Mouse (Mus musculus) hindbrain, postnatal 0 days (tissue): ENCODE measurements around the gene 4930503B20Rik. TPM values are rescaled to one million over a fixed set of nuclear protein-coding genes. Genes with fewer than 3 reads are reported as not detected.

Experiments used
- ATAC-seq: fragments of 200-750 bp; cut with Nextera tagmentation; 2 replicates; pipeline ENCODE4 v1.8.0; 2017; ENCODE audit warnings: mild to moderate bottlenecking, moderate TSS enrichment, moderate library complexity
- DNase-seq: peaks from one replicate; pipeline ENCODE4 v3.0.0-alpha.2; 2015; ENCODE audit warnings: low spot score
- H3K27ac ChIP-seq: fragments of 300-500 bp; sonication (generic); 2 replicates; pipeline ENCODE4 v1.5.1; 2014; ENCODE audit warnings: mild to moderate bottlenecking
- H3K27me3 ChIP-seq: fragments of 300-500 bp; sonication (generic); 2 replicates; pipeline ENCODE4 v1.6.1; 2014; ENCODE audit warnings: low read length, mixed read lengths; ENCODE audit not compliant: insufficient read depth
- H3K36me3 ChIP-seq: fragments of 300-500 bp; sonication (generic); 2 replicates; pipeline ENCODE4 v1.6.1; 2014; ENCODE audit warnings: low read length, mixed read lengths; ENCODE audit not compliant: insufficient read depth
- H3K4me1 ChIP-seq: fragments of 300-500 bp; sonication (generic); 2 replicates; pipeline ENCODE4 v1.6.1; 2014; ENCODE audit warnings: antibody characterized with exemption, low read length, mixed read lengths; ENCODE audit not compliant: insufficient read depth
- H3K4me2 ChIP-seq: fragments of 300-500 bp; sonication (generic); 2 replicates; pipeline ENCODE4 v1.6.1; 2014; ENCODE audit warnings: low read depth, mild to moderate bottlenecking, low read length, moderate library complexity, mixed read lengths
- H3K4me3 ChIP-seq: fragments of 300-500 bp; sonication (generic); 2 replicates; pipeline ENCODE4 v1.5.1; 2014; ENCODE audit warnings: low read length
- H3K9ac ChIP-seq: fragments of 300-500 bp; sonication (generic); replicated peaks from 2 replicates; pipeline ENCODE4 v1.6.1; 2014; ENCODE audit warnings: mild to moderate bottlenecking, low read length, moderate library complexity, mixed read lengths
- H3K9me3 ChIP-seq: fragments of 300-500 bp; sonication (generic); 2 replicates; pipeline ENCODE4 v1.6.1; 2016; ENCODE audit warnings: low read length, mixed read lengths
- CTCF ChIP-seq: IDR thresholded peaks from 2 replicates; pipeline ENCODE4 v1.5.1; 2016; ENCODE audit warnings: antibody characterized with exemption, control low read depth, low read depth
- WGBS: fragments of 180-500 bp; shearing (Covaris S2); extraction: QIAGEN DNeasy Blood & Tissue Kit; methylation state at CpG from one replicate; pipeline ENCODE4 v1.1.7; 2014; 5-methylcytosine and 5-hydroxymethylcytosine counted together
- polyA plus RNA-seq: library from polyadenylated mRNA; unstranded; fragments of >200 nt; fragmentation: Nextera tagmentation; extraction: Ambion mirVana; gene quantifications from 2 replicates; pipeline ENCODE4 v1.2.1, GENCODE M21; 2015
- total RNA-seq: library from RNA; depleted of rRNA; stranded (reverse); fragments of >200 nt; gene quantifications from 2 replicates; pipeline ENCODE4 v1.2.3, GENCODE M21; 2014

4930503B20Rik gene
- total and polyA plus RNA-seq, 2 experiments from 2014 or later = not detected

- TF ChIP-seq CTCF = no peak
- Histone ChIP-seq H3K4me2 (no peak overlapping the region), H3K9me3 (no peaks in the 10 kb centered on the region), H3K4me3 (no peak overlapping the region), H3K27me3 (no peaks in the 10 kb centered on the region), H3K36me3 (no peaks in the 10 kb centered on the region), H3K9ac (no peak overlapping the region), H3K27ac (no peak overlapping the region), H3K4me1 (0 out of 2 replicates have a peak, but pooled peaks cover 2% of the 10 kb centered on the region)
- ATAC-seq (no peak), DNase-seq (no peak)
Measured at GRCm38 (mm10) chr3:146617946-146618345, 33.2 kb downstream of the 4930503B20Rik start.

DNA sequence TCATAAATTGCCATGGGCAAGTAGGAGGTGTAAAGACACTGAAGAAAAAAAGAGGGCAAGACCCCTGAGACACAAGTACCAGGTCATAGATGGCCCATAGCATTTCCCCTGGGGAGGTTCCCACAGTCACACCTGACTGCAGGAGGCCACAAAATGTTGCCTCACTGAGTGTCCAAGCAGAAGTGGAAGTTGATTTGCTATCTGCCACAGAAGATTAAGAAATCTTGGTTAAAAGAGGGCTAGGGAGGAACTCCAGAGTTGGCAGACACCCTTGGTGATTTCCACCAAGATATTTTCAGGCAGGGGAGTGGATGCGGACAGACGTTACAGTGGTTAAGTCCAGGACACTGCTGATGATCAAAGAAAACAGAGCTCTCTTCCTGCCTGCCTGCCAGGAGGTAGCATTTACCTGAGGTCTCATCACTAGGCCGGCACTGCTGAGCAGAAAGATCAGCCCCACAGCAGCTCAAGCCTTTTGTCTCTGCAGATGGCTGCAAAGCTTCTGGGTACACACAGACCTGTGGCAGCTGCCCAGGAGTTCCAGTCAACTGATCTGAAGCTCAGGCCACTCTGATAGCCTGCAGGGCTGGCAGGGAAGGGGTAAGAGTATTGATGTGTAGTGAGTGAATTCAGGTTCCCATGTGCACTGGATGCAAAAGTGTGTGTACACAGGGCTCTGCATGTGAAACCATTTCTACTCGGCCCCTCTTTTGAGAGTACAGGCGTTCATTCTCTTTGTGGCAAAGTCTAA lies 34.4 kb downstream of the 4930503B20Rik start:
- 78% methylated on average over 5 of the region's 5 CpGs for WGBS
- DNase-seq = no peak
- no peak overlapping the region for H3K4me3 ChIP-seq
- no peak for ATAC-seq
- H3K9ac ChIP-seq = no peak overlapping the region
- 0 out of 2 replicates have a peak, but pooled peaks cover 2% of the 10 kb centered on the region for H3K4me1 ChIP-seq
- H3K4me2 ChIP-seq = no peak overlapping the region
- no peak overlapping the region for H3K27ac ChIP-seq
- no peaks in the 10 kb centered on the region for H3K27me3 ChIP-seq
- no peaks in the 10 kb centered on the region for H3K9me3 ChIP-seq
- TF ChIP-seq CTCF = no peak
- H3K36me3 ChIP-seq = no peaks in the 10 kb centered on the region

DNA sequence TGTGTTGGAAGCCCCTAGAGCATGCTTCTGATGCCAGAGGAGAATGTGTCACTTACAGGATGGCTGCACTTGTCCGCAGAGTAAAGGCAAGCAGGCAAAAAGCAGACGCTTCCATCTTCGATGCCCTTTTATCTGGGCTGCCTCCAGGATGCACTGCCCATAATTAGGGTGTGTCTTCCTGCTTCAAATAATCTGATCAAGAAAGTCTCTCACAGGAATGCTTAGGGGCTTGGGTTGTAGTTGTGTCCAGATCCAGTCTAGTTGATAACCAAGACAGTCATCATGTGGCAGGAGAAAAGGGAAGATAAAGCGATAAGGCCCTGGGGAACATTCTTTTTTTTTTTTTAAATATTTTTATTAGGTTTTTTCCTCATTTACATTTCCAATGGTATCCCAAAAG lies 35.6 kb downstream of the 4930503B20Rik start, which contains the start of gene Dnase2b:
Gene Dnase2b (minus strand): TSS at position 101 of the 400 bp plus-strand sequence.
- Histone ChIP-seq H3K4me3 (no peak within 1 kb of the TSS), H3K9ac (no peak within 1 kb of the TSS), H3K4me1 (no peaks in the 10 kb centered on the region), H3K9me3 (no peaks in the 10 kb centered on the region), H3K27me3 (no peaks in the 10 kb centered on the region), H3K4me2 (no peak within 1 kb of the TSS), H3K36me3 (no peaks in the 10 kb centered on the region), H3K27ac (no peak within 1 kb of the TSS)
- 96% methylated on average over 4 of the region's 4 CpGs for WGBS
- no peak for DNase-seq
- no peak for TF ChIP-seq CTCF
- ATAC-seq = no peak

GRCm38 (mm10) chr3:146611821-146612220 lies 39.3 kb downstream of the 4930503B20Rik start:
- no peak for DNase-seq
- no peak overlapping the region for H3K4me3 ChIP-seq
- H3K27ac ChIP-seq = no peak overlapping the region
- H3K36me3 ChIP-seq = no peaks in the 10 kb centered on the region
- no peak overlapping the region for H3K9ac ChIP-seq
- TF ChIP-seq CTCF = no peak
- H3K4me2 ChIP-seq = no peak overlapping the region
- H3K27me3 ChIP-seq = no peaks in the 10 kb centered on the region
- no peak for ATAC-seq
- H3K4me1 ChIP-seq = peaks cover 7% of the 10 kb centered on the region
- WGBS = 75% methylated on average over 4 of the region's 4 CpGs
- no peaks in the 10 kb centered on the region for H3K9me3 ChIP-seq

GRCm38 (mm10) chr3:146611261-146611660 lies 39.9 kb downstream of the 4930503B20Rik start:
- 67% methylated on average over 4 of the region's 4 CpGs for WGBS
- no peak overlapping the region for H3K27ac ChIP-seq
- no peak for TF ChIP-seq CTCF

DNA sequence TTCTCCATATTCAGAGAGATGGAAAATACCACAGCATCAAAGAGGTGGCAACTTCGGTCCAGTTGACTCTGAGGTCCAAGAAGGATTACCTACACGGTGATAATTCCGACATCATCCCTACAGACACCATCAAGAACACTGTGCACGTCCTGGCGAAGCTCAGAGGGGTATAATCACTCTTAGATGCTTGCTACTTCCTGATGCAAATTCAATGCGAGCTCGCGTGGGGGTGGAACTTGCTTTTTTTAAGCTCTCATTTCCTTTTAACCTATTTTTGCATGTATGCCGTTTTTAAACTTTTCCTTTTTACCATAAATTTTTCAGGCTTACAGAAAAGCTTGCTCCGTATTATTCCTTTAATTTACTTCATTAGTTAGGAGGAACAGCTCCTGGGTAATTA lies 40.8 kb downstream of the 4930503B20Rik start:
- DNase-seq = no peak
- Histone ChIP-seq H3K9ac (no peak overlapping the region), H3K4me2 (no peak overlapping the region), H3K4me1 (peaks cover 7% of the 10 kb centered on the region), H3K27me3 (no peaks in the 10 kb centered on the region), H3K36me3 (no peaks in the 10 kb centered on the region), H3K4me3 (no peak overlapping the region), H3K27ac (no peak overlapping the region), H3K9me3 (no peaks in the 10 kb centered on the region)
- WGBS = 85% methylated on average over 10 of the region's 10 CpGs
- no peak for ATAC-seq
- TF ChIP-seq CTCF = no peak

More at GRCm38 (mm10) chr3:146611261-146611660, 39.9 kb downstream of the 4930503B20Rik start:
- DNase-seq (no peak), ATAC-seq (no peak)
- H3K9ac ChIP-seq = no peak overlapping the region
- no peaks in the 10 kb centered on the region for H3K9me3 ChIP-seq
- peaks cover 7% of the 10 kb centered on the region for H3K4me1 ChIP-seq
- no peak overlapping the region for H3K4me3 ChIP-seq
- no peaks in the 10 kb centered on the region for H3K36me3 ChIP-seq
- no peak overlapping the region for H3K4me2 ChIP-seq
- H3K27me3 ChIP-seq = no peaks in the 10 kb centered on the region

DNA sequence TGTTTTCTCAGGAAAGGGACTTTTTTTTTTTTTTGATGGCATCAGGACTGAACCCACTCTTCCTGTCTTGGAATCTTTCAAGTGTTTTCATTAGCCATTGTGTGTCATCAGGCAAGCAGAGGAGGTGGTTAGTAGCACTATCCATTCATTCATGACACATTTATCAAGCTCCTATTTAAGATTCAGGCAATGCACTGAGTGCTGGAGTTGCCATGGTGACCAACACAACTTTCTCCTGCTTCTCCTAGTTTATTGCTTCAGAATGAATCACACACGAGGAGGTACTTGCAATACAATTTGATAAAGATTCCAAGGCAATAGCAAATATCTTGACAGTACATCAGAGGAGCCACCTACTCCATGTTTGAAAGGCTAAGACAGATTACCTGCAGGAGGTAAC lies 43.7 kb downstream of the 4930503B20Rik start:
- H3K4me1 ChIP-seq = peaks cover 7% of the 10 kb centered on the region
- TF ChIP-seq CTCF = no peak

More for the DNA sequence above, 43.7 kb downstream of the 4930503B20Rik start:
- no peaks in the 10 kb centered on the region for H3K36me3 ChIP-seq
- H3K4me2 ChIP-seq = no peak overlapping the region
- peak overlapping the region; percentile 58; the same call in 1 of the 2 replicates for H3K27ac ChIP-seq
- DNase-seq (peak; percentile 69), ATAC-seq (peak; percentile 88)
- no peaks in the 10 kb centered on the region for H3K27me3 ChIP-seq
- H3K4me3 ChIP-seq = no peak overlapping the region
- WGBS = 10% methylated on average over 1 of the region's 1 CpGs
- H3K9me3 ChIP-seq = no peaks in the 10 kb centered on the region
- no peak overlapping the region for H3K9ac ChIP-seq
